In genomic region chr5:25760871-25761270, GRCm38 (mm10) we compare ENCODE assay signal across 11 mouse cellular contexts. TPM values are rescaled to one million over a fixed set of nuclear protein-coding genes. Genes with fewer than 3 reads are reported as not detected.
DNase-seq lines count a peak whose midpoint lies in the region; ATAC-seq lines count a peak whose summit lies in the region.
"Had no signal": no experiment of that assay in that cellular context is flagged by ENCODE, and none has a peak within 500 bp of the region (broad histone marks: within the 10 kb centered on the region; RNA-seq: fewer than 3 reads in every experiment).

No protein-coding gene starts in this region.

- no peaks in the 10 kb centered on the region for H3K36me3 ChIP-seq in hindbrain, embryonic 13.5 days
- H3K36me3 ChIP-seq in hindbrain, embryonic 11.5 days (ENCODE audit: control insufficient read depth, insufficient read depth, low read length): no peaks in the 10 kb centered on the region
- no peaks in the 10 kb centered on the region for H3K36me3 ChIP-seq in forebrain, embryonic 13.5 days (ENCODE audit: poor library complexity, severe bottlenecking)
- H3K36me3 ChIP-seq in midbrain, embryonic 14.5 days (ENCODE audit: control insufficient read depth, insufficient read depth, low read length): no peaks in the 10 kb centered on the region
- H3K36me3 ChIP-seq: intestine, embryonic 15.5 days; liver, embryonic 13.5 days had no signal

- no peaks in the 10 kb centered on the region for H3K9me3 ChIP-seq in hindbrain, embryonic 13.5 days
- no peaks in the 10 kb centered on the region for H3K9me3 ChIP-seq in hindbrain, embryonic 11.5 days (ENCODE audit: control insufficient read depth, low read length)
- no peaks in the 10 kb centered on the region for H3K9me3 ChIP-seq in forebrain, embryonic 13.5 days (replicated peaks)
- no peaks in the 10 kb centered on the region for H3K9me3 ChIP-seq in midbrain, embryonic 14.5 days (ENCODE audit: control insufficient read depth, low read length)
- H3K9me3 ChIP-seq: intestine, embryonic 15.5 days; liver, embryonic 13.5 days had no signal

- H3K9ac ChIP-seq in hindbrain, embryonic 13.5 days: no peak overlapping the region; the same call in 1 of the 2 replicates
- H3K9ac ChIP-seq in hindbrain, embryonic 11.5 days (ENCODE audit: low read depth, low read length): no peak overlapping the region
- H3K9ac ChIP-seq in forebrain, embryonic 13.5 days: no peak overlapping the region
- H3K9ac ChIP-seq in midbrain, embryonic 14.5 days (replicated peaks; ENCODE audit: low read length): no peak overlapping the region
- H3K9ac ChIP-seq: liver, embryonic 13.5 days had no signal

- H3K27me3 ChIP-seq in hindbrain, embryonic 13.5 days: no peaks in the 10 kb centered on the region
- no peaks in the 10 kb centered on the region for H3K27me3 ChIP-seq in hindbrain, embryonic 11.5 days (ENCODE audit: control insufficient read depth, insufficient read depth, low read length)
- H3K27me3 ChIP-seq in forebrain, embryonic 13.5 days: 0 out of 2 replicates have a peak, but pooled peaks cover 7% of the 10 kb centered on the region
- H3K27me3 ChIP-seq in midbrain, embryonic 14.5 days (ENCODE audit: control insufficient read depth, insufficient read depth, low read length): no peaks in the 10 kb centered on the region

- peak overlapping the region; percentile 81; the same call in 1 of the 2 replicates for H3K4me3 ChIP-seq in hindbrain, embryonic 13.5 days
- no peak overlapping the region for H3K4me3 ChIP-seq in hindbrain, embryonic 11.5 days (ENCODE audit: low read depth, low read length)
- H3K4me3 ChIP-seq in forebrain, embryonic 13.5 days: peak overlapping the region; percentile 65
- no peak overlapping the region; the same call in 1 of the 2 replicates for H3K4me3 ChIP-seq in midbrain, embryonic 14.5 days (replicated peaks; ENCODE audit: low read depth, low read length)

- WGBS in hindbrain, embryonic 13.5 days: 68% methylated on average over 3 of the region's 3 CpGs
- 71% methylated on average over 3 of the region's 3 CpGs for WGBS in hindbrain, embryonic 11.5 days
- 63% methylated on average over 3 of the region's 3 CpGs for WGBS in forebrain, embryonic 13.5 days
- 62% methylated on average over 3 of the region's 3 CpGs for WGBS in midbrain, embryonic 14.5 days

- no peak overlapping the region for H3K27ac ChIP-seq in hindbrain, embryonic 13.5 days
- no peak overlapping the region for H3K27ac ChIP-seq in hindbrain, embryonic 11.5 days (ENCODE audit: low read depth, low read length)
- H3K27ac ChIP-seq in forebrain, embryonic 13.5 days: no peak overlapping the region
- H3K27ac ChIP-seq in midbrain, embryonic 14.5 days (replicated peaks; ENCODE audit: low read depth, low read length): no peak overlapping the region
- H3K27ac ChIP-seq: intestine, embryonic 15.5 days; liver, embryonic 13.5 days had no signal

- peak overlapping the region; percentile 82 for H3K4me2 ChIP-seq in hindbrain, embryonic 13.5 days
- H3K4me2 ChIP-seq in hindbrain, embryonic 11.5 days (replicated peaks; ENCODE audit: low read depth, low read length): no peak overlapping the region
- peak overlapping the region; percentile 84 for H3K4me2 ChIP-seq in forebrain, embryonic 13.5 days
- H3K4me2 ChIP-seq in midbrain, embryonic 14.5 days (ENCODE audit: low read length): peak overlapping the region; percentile 81

- peak; percentile 37 for DNase-seq in heart, adult 11 months
- DNase-seq in heart, adult 8-10 months (ENCODE audit: low spot score): no peak
- no peak for DNase-seq in hindbrain, embryonic 11.5 days (ENCODE audit: low spot score)
- DNase-seq in midbrain, embryonic 14.5 days: peak; percentile 9
- DNase-seq in thymus, postnatal 14 days: no peak
- DNase-seq in kidney, adult 8-10 months: no peak
- DNase-seq: kidney, postnatal 14 days had no signal

- ATAC-seq in hindbrain, embryonic 13.5 days (ENCODE audit: low FRiP score): no peak
- ATAC-seq in hindbrain, embryonic 11.5 days (ENCODE audit: low FRiP score): no peak
- no peak for ATAC-seq in forebrain, embryonic 13.5 days
- ATAC-seq in midbrain, embryonic 14.5 days (ENCODE audit: low FRiP score, low TSS enrichment): no peak

- peaks cover 14% of the 10 kb centered on the region for H3K4me1 ChIP-seq in hindbrain, embryonic 13.5 days (replicated peaks)
- H3K4me1 ChIP-seq in hindbrain, embryonic 11.5 days (replicated peaks; ENCODE audit: control insufficient read depth, insufficient read depth, low read length): no peaks in the 10 kb centered on the region; the same call in 1 of the 2 replicates
- H3K4me1 ChIP-seq in forebrain, embryonic 13.5 days: peaks cover 20% of the 10 kb centered on the region
- H3K4me1 ChIP-seq in midbrain, embryonic 14.5 days (ENCODE audit: control insufficient read depth, insufficient read depth, low read length): peaks cover 12% of the 10 kb centered on the region

RNA-seq across cellular contexts. Expression of gene Actr3b, which starts 1.1 kb away (rescaled TPM):
- 10 to 100 TPM; 41.0 to 62.7 (median 51.3) TPM for total RNA-seq in heart, adult 8-10 months (2022)
- 19.9 and 21.0 TPM in 2 replicates for polyA plus RNA-seq in hindbrain, embryonic 13.5 days (2015; fragmentation: Nextera tagmentation; extraction: Ambion mirVana)
- 8.0 and 9.9 TPM in 2 replicates for polyA plus RNA-seq in hindbrain, embryonic 11.5 days (2014; fragmentation: Nextera tagmentation; extraction: Ambion mirVana)
- polyA plus RNA-seq in forebrain, embryonic 13.5 days (2015; fragmentation: Nextera tagmentation; extraction: Ambion mirVana): 29.7 and 29.9 TPM in 2 replicates
- 28.9 and 31.2 TPM in 2 replicates for polyA plus RNA-seq in midbrain, embryonic 14.5 days (2014; fragmentation: Nextera tagmentation; extraction: Ambion mirVana)

RNA-seq across cellular contexts. Expression of gene Xrcc2, which starts 55.2 kb away (rescaled TPM):
- total RNA-seq in heart, adult 8-10 months (2022): 1 to 10 TPM; 4.8 to 6.3 (median 5.8) TPM
- 3.5 and 5.0 TPM in 2 replicates for polyA plus RNA-seq in hindbrain, embryonic 13.5 days (2015; fragmentation: Nextera tagmentation; extraction: Ambion mirVana)
- 7.9 and 10.2 TPM in 2 replicates for polyA plus RNA-seq in hindbrain, embryonic 11.5 days (2014; fragmentation: Nextera tagmentation; extraction: Ambion mirVana)
- 10.8 and 11.3 TPM in 2 replicates for polyA plus RNA-seq in forebrain, embryonic 13.5 days (2015; fragmentation: Nextera tagmentation; extraction: Ambion mirVana)
- 4.4 TPM in 2 replicates for polyA plus RNA-seq in midbrain, embryonic 14.5 days (2014; fragmentation: Nextera tagmentation; extraction: Ambion mirVana)

Comparison
In these comparisons a context has a peak if more than half of its experiments do, and no peak if none do; other contexts are left out.
1. DNase-seq: peak in heart, adult 11 months (single experiment) and midbrain, embryonic 14.5 days (single experiment); none in heart, adult 8-10 months (single experiment), hindbrain, embryonic 11.5 days (single experiment), thymus, postnatal 14 days (single experiment) and kidney, adult 8-10 months (0 of 2).
2. H3K4me3 ChIP-seq: peak in hindbrain, embryonic 13.5 days (single experiment) and forebrain, embryonic 13.5 days (single experiment); none in hindbrain, embryonic 11.5 days (single experiment) and midbrain, embryonic 14.5 days (single experiment).